Mouse (Mus musculus) ES-Bruce4 (cell line): ENCODE measurements around the gene Podnl1. TPM values are rescaled to one million over a fixed set of nuclear protein-coding genes. Genes with fewer than 3 reads are reported as not detected.

Experiments used
- H3K27ac ChIP-seq: 2 replicates; pipeline ENCODE4 v1.5.1; 2012; ENCODE audit warnings: low read length, inconsistent platforms; ENCODE audit not compliant: insufficient read depth
- H3K27me3 ChIP-seq: 2 replicates; pipeline ENCODE4 v1.6.1; 2012; ENCODE audit warnings: mild to moderate bottlenecking, low read length, inconsistent platforms; ENCODE audit not compliant: control insufficient read depth, poor library complexity, insufficient read depth, severe bottlenecking
- H3K36me3 ChIP-seq: 2 replicates; pipeline ENCODE4 v1.6.1; 2012; ENCODE audit warnings: inconsistent platforms, mild to moderate bottlenecking, low read length, moderate library complexity; ENCODE audit not compliant: control insufficient read depth, poor library complexity, insufficient read depth, severe bottlenecking
- H3K4me1 ChIP-seq: one replicate; pipeline ENCODE4 v1.8.1; 2011; ENCODE audit warnings: low read length; ENCODE audit not compliant: control insufficient read depth, insufficient read depth
- H3K4me3 ChIP-seq: 2 replicates; pipeline ENCODE4 v1.5.1; 2011; ENCODE audit warnings: low read depth, mild to moderate bottlenecking, low read length
- H3K9ac ChIP-seq: 2 replicates; pipeline ENCODE4 v1.6.1; 2012; ENCODE audit warnings: low read depth, mild to moderate bottlenecking, inconsistent platforms; ENCODE audit not compliant: poor library complexity, severe bottlenecking
- H3K9me3 ChIP-seq: replicated peaks from 2 replicates; pipeline ENCODE4 v1.6.1; 2012; ENCODE audit warnings: mild to moderate bottlenecking, low read length, inconsistent platforms; ENCODE audit not compliant: control insufficient read depth, poor library complexity, insufficient read depth, severe bottlenecking
- CTCF ChIP-seq: IDR thresholded peaks from one replicate; pipeline ENCODE4 v1.8.1; 2011; ENCODE audit warnings: low read depth, low read length
- EP300 ChIP-seq: IDR thresholded peaks from 2 replicates; pipeline ENCODE4 v1.6.1; 2011; ENCODE audit warnings: low read depth, low read length; ENCODE audit not compliant: insufficient read depth
- POLR2A ChIP-seq: IDR thresholded peaks from one replicate; pipeline ENCODE4 v1.8.1; 2011; ENCODE audit warnings: low read length; ENCODE audit not compliant: insufficient read depth
- polyA plus RNA-seq: library from polyadenylated mRNA; stranded (reverse); fragments of >200 nt; gene quantifications from 2 replicates; pipeline ENCODE4 v1.2.4, GENCODE M21; 2011; ENCODE audit warnings: low read depth; ENCODE audit not compliant: missing spikeins, insufficient read depth, insufficient read length

The Podnl1 gene
- polyA plus RNA-seq, 1 experiment = 0.33 TPM

DNA sequence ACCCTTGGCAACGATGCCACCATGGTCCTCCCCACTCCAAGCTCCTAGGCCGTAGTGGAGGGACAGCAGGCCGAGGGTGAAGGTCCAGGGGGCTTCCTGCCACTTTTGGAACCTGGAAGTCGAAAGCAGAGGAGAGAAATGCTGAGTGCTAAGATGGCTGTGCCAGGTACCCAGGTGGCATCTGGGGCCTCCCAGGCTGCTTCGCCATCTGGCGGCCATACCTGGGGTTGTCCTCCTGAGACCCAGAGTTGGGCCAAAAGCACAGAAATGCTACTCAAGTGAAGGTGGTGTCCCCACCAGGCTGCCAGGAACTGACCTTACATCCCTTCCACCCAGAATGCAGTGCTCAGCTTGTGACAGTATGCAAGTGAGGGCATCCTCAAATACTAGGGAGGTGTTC, 48.1 kb downstream of the Podnl1 start:
- TF ChIP-seq CTCF (peak; percentile 50), POLR2A (no peak), EP300 (no peak)
- Histone ChIP-seq H3K4me1 (peaks cover 7% of the 10 kb centered on the region), H3K4me3 (no peak overlapping the region), H3K9ac (no peak overlapping the region), H3K9me3 (no peaks in the 10 kb centered on the region), H3K27ac (no peak overlapping the region), H3K27me3 (no peaks in the 10 kb centered on the region), H3K36me3 (peaks cover 13% of the 10 kb centered on the region)

DNA sequence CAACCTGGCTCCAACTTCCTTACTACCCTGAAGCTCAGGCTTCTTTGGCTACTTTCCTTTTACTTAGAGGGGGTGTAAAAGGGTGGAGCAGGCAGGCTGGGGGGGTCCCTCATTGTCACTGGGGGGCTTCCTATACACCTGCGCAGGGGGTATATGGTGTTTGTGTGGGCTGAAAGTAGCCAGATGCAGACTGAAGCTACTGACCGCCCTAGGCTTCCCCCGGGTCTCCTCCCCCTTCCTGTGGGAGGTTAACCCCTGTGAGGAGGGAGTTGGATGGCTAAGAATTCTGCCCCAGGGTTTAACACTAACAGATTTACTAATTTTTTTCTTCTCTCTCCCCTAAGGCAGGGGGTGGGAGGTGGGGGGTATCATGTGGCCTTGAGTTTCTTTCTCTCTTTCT, 50.8 kb downstream of the Podnl1 start:
- H3K4me1 ChIP-seq = peaks cover 9% of the 10 kb centered on the region
- no peak overlapping the region for H3K4me3 ChIP-seq
- H3K9ac ChIP-seq = peak overlapping the region; percentile 4
- H3K27me3 ChIP-seq = no peaks in the 10 kb centered on the region
- H3K36me3 ChIP-seq = peaks cover 13% of the 10 kb centered on the region
- H3K9me3 ChIP-seq = no peaks in the 10 kb centered on the region
- H3K27ac ChIP-seq = peak overlapping the region; percentile 9; the same call in 1 of the 2 replicates
- TF ChIP-seq EP300 (peak; percentile 82), POLR2A (no peak)

DNA sequence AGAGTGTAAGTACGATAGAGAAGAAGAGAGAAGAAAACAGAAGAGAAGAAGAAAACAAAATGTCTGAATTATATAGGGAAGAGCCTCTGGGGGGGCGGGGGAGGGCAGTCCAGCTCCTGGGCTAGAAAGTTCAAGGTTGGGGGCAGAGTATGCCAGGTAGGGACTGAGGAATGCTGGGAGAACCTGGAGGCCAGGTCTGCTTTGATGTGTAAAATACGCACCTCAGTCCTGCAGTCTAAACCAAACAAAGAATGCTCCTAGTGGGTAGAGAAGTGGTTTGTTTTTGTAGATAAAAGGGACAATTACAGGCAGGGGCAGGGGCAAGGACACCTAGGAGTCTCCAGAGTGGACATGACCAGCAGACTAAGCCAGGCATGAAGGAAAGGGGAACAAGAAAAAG, 51.6 kb downstream of the Podnl1 start:
- peaks cover 6% of the 10 kb centered on the region; the same call in 1 of the 2 replicates for H3K36me3 ChIP-seq
- H3K27me3 ChIP-seq = no peaks in the 10 kb centered on the region
- peaks cover 9% of the 10 kb centered on the region for H3K4me1 ChIP-seq
- no peak for TF ChIP-seq CTCF
- no peak for TF ChIP-seq POLR2A
- peak; percentile 91 for TF ChIP-seq EP300
- H3K27ac ChIP-seq = peak overlapping the region; percentile 66
- no peak overlapping the region for H3K9ac ChIP-seq
- H3K4me3 ChIP-seq = no peak overlapping the region
- H3K9me3 ChIP-seq = no peaks in the 10 kb centered on the region

GRCm38 (mm10) chr8:84178592-84178991, 52.8 kb downstream of the Podnl1 start:
- TF ChIP-seq CTCF (no peak), EP300 (peak; percentile 94), POLR2A (no peak)
- Histone ChIP-seq H3K4me3 (no peak overlapping the region), H3K4me1 (peaks cover 9% of the 10 kb centered on the region), H3K9ac (peak overlapping the region; percentile 55), H3K36me3 (no peaks in the 10 kb centered on the region; the same call in 1 of the 2 replicates), H3K9me3 (no peaks in the 10 kb centered on the region), H3K27ac (peak overlapping the region; percentile 66), H3K27me3 (no peaks in the 10 kb centered on the region)

DNA sequence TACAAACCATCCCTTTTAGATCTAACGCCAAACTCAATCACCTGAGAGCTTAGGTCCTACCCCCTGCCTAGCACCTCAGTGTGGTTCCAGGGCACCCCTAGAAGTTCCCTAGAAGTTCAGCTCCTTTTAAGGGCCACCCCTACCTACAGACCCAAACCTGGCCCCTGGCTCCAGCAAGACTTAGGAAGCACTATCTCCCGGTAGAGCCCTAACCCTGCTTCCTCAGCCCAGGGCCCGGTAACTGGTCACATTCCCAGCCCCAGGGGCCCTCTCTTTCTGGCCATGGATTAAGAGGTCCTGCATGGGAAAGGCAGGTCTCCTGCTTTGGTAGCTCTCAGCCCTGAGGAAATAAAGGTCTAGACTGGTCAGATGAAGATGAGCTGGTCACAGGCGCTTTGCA, 54.2 kb downstream of the Podnl1 start:
- Histone ChIP-seq H3K4me1 (peaks cover 9% of the 10 kb centered on the region), H3K27ac (peak overlapping the region; percentile 78), H3K4me3 (peak overlapping the region; percentile 27), H3K9me3 (no peaks in the 10 kb centered on the region), H3K27me3 (no peaks in the 10 kb centered on the region), H3K9ac (peak overlapping the region; percentile 55), H3K36me3 (no peaks in the 10 kb centered on the region)
- TF ChIP-seq POLR2A (no peak), EP300 (no peak), CTCF (no peak)

DNA sequence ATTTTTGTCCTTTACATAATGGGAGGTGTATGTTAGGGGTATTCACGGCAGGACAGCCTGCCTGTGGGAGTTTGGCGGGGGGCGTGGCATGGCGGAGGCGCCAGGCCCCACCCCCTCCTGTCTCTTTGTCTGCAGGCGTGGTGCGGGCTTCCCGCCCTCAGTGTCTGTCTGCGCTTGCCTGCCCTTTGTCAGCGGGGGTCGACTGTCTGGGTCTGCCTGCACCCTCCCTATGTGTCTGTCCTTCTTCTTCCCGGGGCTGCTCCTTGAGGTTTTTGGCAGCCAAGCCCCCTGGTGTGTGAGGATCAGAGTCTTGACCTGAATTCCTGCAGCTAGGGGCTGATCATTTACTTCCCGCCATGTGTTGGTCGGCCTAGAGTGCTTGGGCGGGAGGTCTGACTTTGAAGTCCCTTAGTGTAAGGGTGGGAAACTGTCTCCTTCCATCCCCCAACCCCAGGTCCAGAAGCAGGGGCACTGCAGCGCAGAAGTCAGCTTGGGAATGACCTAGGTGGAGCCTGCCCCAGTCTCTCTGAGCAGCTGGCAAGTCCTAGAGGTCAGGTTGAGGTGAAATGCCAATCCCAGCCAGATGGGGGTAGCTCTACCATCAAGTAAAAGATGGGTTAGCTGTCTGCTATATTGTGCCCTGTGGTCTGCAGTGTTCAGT, 54.9 kb downstream of the Podnl1 start:
- peaks cover 9% of the 10 kb centered on the region for H3K4me1 ChIP-seq
- peak; percentile 88 for TF ChIP-seq EP300
- TF ChIP-seq POLR2A = no peak

More for the DNA sequence above, 54.9 kb downstream of the Podnl1 start:
- H3K9me3 ChIP-seq = no peaks in the 10 kb centered on the region
- H3K27me3 ChIP-seq = no peaks in the 10 kb centered on the region
- H3K9ac ChIP-seq = peak overlapping the region; percentile 55; the same call in 1 of the 2 replicates
- peak overlapping the region; percentile 78 for H3K27ac ChIP-seq
- no peaks in the 10 kb centered on the region for H3K36me3 ChIP-seq
- H3K4me3 ChIP-seq = peak overlapping the region; percentile 27

Other genes starting within 250 kb of the Podnl1 start
- gene Adgrl1, start 225.9 kb upstream of the Podnl1 start, polyA plus RNA-seq = 64.0 and 64.7 TPM in 2 replicates
- 0.47 and 0.78 TPM in 2 replicates for gene Gm10644, start 170.8 kb upstream of the Podnl1 start, polyA plus RNA-seq
- gene Asf1b, start 170.5 kb upstream of the Podnl1 start, polyA plus RNA-seq = 26.3 and 29.3 TPM in 2 replicates
- 51.8 and 54.1 TPM in 2 replicates for gene Prkaca, start 153.0 kb upstream of the Podnl1 start, polyA plus RNA-seq
- gene Samd1, start 128.3 kb upstream of the Podnl1 start, polyA plus RNA-seq = 79.7 and 95.7 TPM in 2 replicates
- 1.5 and 2.4 TPM in 2 replicates for gene 1700067K01Rik, start 124.5 kb upstream of the Podnl1 start, polyA plus RNA-seq
- gene 2210011C24Rik, start 113.8 kb upstream of the Podnl1 start, polyA plus RNA-seq = 11.2 and 15.9 TPM in 2 replicates
- gene Palm3, start 104.5 kb upstream of the Podnl1 start, polyA plus RNA-seq = 61.7 and 62.8 TPM in 2 replicates
- gene Il27ra, start 83.4 kb upstream of the Podnl1 start, polyA plus RNA-seq = 0.33 and 0.61 TPM in 2 replicates
- gene Rln3, start 81.0 kb upstream of the Podnl1 start, polyA plus RNA-seq = 1.4 and 1.9 TPM in 2 replicates
- 0.56 and 0.76 TPM in 2 replicates for gene Gm10643, start 60.9 kb upstream of the Podnl1 start, polyA plus RNA-seq
- 9.6 and 10.5 TPM in 2 replicates for gene Rfx1, start 59.2 kb upstream of the Podnl1 start, polyA plus RNA-seq
- gene Dcaf15, start 21.2 kb upstream of the Podnl1 start, polyA plus RNA-seq = 43.4 and 44.0 TPM in 2 replicates
- gene Cc2d1a, start 21.9 kb downstream of the Podnl1 start, polyA plus RNA-seq = 18.0 and 27.2 TPM in 2 replicates
- 3.8 and 4.7 TPM in 2 replicates for gene 4930432K21Rik, start 22.0 kb downstream of the Podnl1 start, polyA plus RNA-seq
- 3.0 and 4.3 TPM in 2 replicates for gene Nanos3, start 59.2 kb downstream of the Podnl1 start, polyA plus RNA-seq
- gene Zswim4, start 111.1 kb downstream of the Podnl1 start, polyA plus RNA-seq = 14.8 and 15.4 TPM in 2 replicates
- 90.6 and 92.0 TPM in 2 replicates for gene D8Ertd738e, start 123.7 kb downstream of the Podnl1 start, polyA plus RNA-seq
- gene Mri1, start 131.3 kb downstream of the Podnl1 start, polyA plus RNA-seq = 37.1 and 38.0 TPM in 2 replicates
- gene Ccdc130, start 144.4 kb downstream of the Podnl1 start, polyA plus RNA-seq = 21.3 and 25.7 TPM in 2 replicates